Mouse (Mus musculus) limb, embryonic 10.5 days (tissue): ENCODE data around the gene Gm20708. TPM values are rescaled to one million over a fixed set of nuclear protein-coding genes. Genes with fewer than 3 reads are reported as not detected.
A peak's percentile ranks its signal among the peaks of the same experiment; 100 is the strongest.

ENCODE experiments used
- DNase-seq: peaks from one replicate; pipeline ENCODE4 v3.0.0-alpha.2; 2017; ENCODE audit warnings: low spot score
- H3K27ac ChIP-seq: fragments of 300-500 bp; sonication (generic); 2 replicates; pipeline ENCODE4 v1.5.1; 2016; ENCODE audit warnings: mild to moderate bottlenecking
- H3K27me3 ChIP-seq: fragments of 300-500 bp; sonication (generic); 2 replicates; pipeline ENCODE4 v1.6.1; 2016; ENCODE audit warnings: low read depth, mild to moderate bottlenecking; ENCODE audit not compliant: poor library complexity, severe bottlenecking
- H3K36me3 ChIP-seq: fragments of 300-500 bp; sonication (generic); 2 replicates; pipeline ENCODE4 v1.6.1; 2016; ENCODE audit warnings: mild to moderate bottlenecking, moderate library complexity
- H3K4me1 ChIP-seq: fragments of 300-500 bp; sonication (generic); 2 replicates; pipeline ENCODE4 v1.6.1; 2016
- H3K4me3 ChIP-seq: fragments of 300-500 bp; sonication (generic); 2 replicates; pipeline ENCODE4 v1.5.1; 2016; ENCODE audit warnings: mild to moderate bottlenecking, moderate library complexity
- H3K9me3 ChIP-seq: fragments of 300-500 bp; sonication (generic); replicated peaks from 2 replicates; pipeline ENCODE4 v1.6.1; 2016; ENCODE audit warnings: mild to moderate bottlenecking
- WGBS: fragments of 180-500 bp; shearing (Covaris S2); methylation state at CpG from one replicate; pipeline ENCODE4 v1.1.7; 2016; 5-methylcytosine and 5-hydroxymethylcytosine counted together
- polyA plus RNA-seq: library from polyadenylated mRNA; unstranded; fragments of >200 nt; fragmentation: Nextera tagmentation; extraction: Ambion mirVana; gene quantifications from 2 replicates; pipeline ENCODE4 v1.2.1, GENCODE M21; 2016

Gene Gm20708
- polyA plus RNA-seq, 1 experiment from 2014 or later = 0.23 TPM

DNA sequence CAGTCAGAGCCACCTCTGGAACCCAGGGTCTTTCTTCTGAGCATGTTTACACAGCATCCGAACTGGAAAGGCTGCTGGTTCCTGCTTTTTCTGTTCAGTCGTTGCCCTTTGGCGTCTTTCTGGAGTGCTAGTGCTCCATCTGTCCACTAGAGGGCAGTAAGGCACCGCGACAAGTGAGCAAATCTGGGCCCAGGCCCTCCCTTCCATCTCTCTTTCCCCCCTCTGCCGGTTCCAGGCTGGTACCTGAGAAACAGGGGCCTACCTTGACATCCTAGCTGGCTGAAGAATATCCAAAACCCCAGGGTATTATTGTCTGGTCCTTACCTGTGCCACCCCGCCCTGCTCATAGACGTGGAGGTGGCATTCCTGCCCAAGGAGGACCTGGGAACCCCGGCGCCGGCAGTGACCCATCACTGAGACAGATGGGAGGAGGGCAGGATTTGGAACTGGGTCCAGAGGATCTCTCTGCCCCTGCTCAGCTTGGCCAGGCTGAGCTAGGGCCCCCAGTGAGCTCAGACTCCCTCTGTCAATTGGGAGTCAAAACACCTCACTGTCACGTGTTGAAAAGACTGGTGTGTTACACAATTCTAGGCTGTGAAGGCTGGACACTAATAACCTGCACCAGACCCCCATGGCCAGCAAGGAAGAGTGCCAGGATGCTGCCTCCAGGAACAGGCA is 61.4 kb downstream of the Gm20708 start:
- Histone ChIP-seq H3K27ac (0 out of 2 replicates have a peak overlapping the region, but pooled peaks have one; percentile 19), H3K27me3 (peaks cover 25% of the 10 kb centered on the region), H3K9me3 (no peaks in the 10 kb centered on the region), H3K4me3 (no peak overlapping the region), H3K4me1 (peaks cover 44% of the 10 kb centered on the region), H3K36me3 (no peaks in the 10 kb centered on the region)
- 36% methylated on average over 12 of the region's 12 CpGs for WGBS
- peak; percentile 82 for DNase-seq

- Histone ChIP-seq H3K36me3 (no peaks in the 10 kb centered on the region), H3K9me3 (no peaks in the 10 kb centered on the region), H3K27me3 (peaks cover 20% of the 10 kb centered on the region), H3K27ac (no peak overlapping the region), H3K4me3 (no peak overlapping the region), H3K4me1 (peaks cover 44% of the 10 kb centered on the region)
- WGBS = 76% methylated on average over 5 of the region's 5 CpGs
- no peak for DNase-seq
These were observed 61.9 kb downstream of the Gm20708 start for GRCm38 (mm10) chr11:117871376-117871775.

DNA sequence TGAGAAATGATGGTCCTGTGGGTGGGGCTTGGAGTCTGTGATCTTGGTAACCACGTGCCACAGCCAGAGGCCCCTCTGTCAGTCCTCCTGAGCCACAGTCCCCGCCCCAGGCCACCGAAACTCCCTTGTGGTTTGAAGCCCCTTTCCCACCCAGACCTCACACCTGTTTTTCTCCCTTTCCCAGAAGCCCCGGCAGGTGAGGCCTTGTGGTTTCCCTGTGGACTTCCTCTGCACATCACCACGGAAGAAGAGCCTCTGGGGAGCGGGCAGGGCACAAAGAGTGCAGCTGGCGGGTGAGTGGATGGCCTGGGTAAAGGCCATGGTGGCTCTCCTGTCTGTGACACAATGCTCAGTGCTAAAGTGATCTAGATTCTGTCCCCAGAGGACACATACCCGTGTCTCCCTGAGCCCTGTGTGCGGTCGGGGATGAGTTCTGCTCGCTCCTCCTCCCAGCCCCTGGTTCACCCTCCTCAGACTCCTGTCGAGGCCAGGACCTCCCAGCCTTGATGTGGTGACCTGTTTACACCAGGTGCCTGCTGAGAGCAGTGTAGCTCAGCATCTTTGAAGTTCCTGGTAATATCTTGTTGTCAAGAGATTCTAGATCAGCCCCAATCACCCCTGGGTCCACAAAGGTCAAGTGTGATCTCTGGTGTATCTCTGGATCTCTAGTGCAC is 62.6 kb downstream of the Gm20708 start:
- no peak for DNase-seq
- H3K9me3 ChIP-seq = no peaks in the 10 kb centered on the region
- peak overlapping the region; percentile 79; the same call in 1 of the 2 replicates for H3K4me3 ChIP-seq
- 65% methylated on average over 12 of the region's 12 CpGs for WGBS
- peaks cover 44% of the 10 kb centered on the region for H3K4me1 ChIP-seq
- no peaks in the 10 kb centered on the region for H3K36me3 ChIP-seq
- peaks cover 19% of the 10 kb centered on the region for H3K27me3 ChIP-seq
- H3K27ac ChIP-seq = no peak overlapping the region

- H3K27ac ChIP-seq = peak within 1 kb of the TSS; percentile 89
- peaks cover 16% of the 10 kb centered on the region for H3K27me3 ChIP-seq
- 2% methylated on average over 51 of the region's 51 CpGs for WGBS
- no peaks in the 10 kb centered on the region for H3K9me3 ChIP-seq
- H3K4me3 ChIP-seq = peak within 1 kb of the TSS; percentile 79
- DNase-seq = peak; percentile 85
- no peaks in the 10 kb centered on the region for H3K36me3 ChIP-seq
- H3K4me1 ChIP-seq = peaks cover 49% of the 10 kb centered on the region
These were observed 63.6 kb downstream of the Gm20708 start, which contains the start of gene Tha1 for GRCm38 (mm10) chr11:117872861-117873608. TSS of gene Tha1 (minus strand) at chr11:117873481.

- 63% methylated on average over 4 of the region's 4 CpGs for WGBS
- Histone ChIP-seq H3K27ac (no peak overlapping the region), H3K36me3 (no peaks in the 10 kb centered on the region), H3K4me3 (no peak overlapping the region), H3K4me1 (peaks cover 60% of the 10 kb centered on the region), H3K9me3 (no peaks in the 10 kb centered on the region), H3K27me3 (peaks cover 11% of the 10 kb centered on the region)
- DNase-seq = no peak
These were observed 65.0 kb downstream of the Gm20708 start for GRCm38 (mm10) chr11:117874419-117874818.

DNA sequence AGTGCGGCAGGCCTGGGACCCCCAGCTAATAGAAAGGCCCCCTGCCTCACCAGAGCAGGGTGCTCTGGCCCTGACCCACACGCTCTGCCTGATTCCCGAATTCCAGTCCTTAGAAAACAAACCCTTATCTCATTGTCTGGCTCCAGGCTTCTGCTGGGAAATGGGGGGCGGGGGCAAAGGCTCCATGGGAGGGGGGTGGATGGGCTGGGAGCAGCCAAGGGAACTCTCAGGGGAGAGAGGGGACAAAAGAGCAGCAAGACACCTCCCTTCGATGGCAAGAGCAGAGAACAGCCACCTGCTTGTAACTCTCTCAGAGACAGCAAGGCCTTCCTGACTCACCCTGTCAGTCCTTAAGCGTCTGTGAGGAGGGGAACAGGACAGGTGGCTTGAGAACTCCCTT is 66.2 kb downstream of the Gm20708 start:
- 42% methylated on average over 6 of the region's 6 CpGs for WGBS
- Histone ChIP-seq H3K36me3 (no peaks in the 10 kb centered on the region), H3K27ac (0 out of 2 replicates have a peak overlapping the region, but pooled peaks have one; percentile 16)

DNA sequence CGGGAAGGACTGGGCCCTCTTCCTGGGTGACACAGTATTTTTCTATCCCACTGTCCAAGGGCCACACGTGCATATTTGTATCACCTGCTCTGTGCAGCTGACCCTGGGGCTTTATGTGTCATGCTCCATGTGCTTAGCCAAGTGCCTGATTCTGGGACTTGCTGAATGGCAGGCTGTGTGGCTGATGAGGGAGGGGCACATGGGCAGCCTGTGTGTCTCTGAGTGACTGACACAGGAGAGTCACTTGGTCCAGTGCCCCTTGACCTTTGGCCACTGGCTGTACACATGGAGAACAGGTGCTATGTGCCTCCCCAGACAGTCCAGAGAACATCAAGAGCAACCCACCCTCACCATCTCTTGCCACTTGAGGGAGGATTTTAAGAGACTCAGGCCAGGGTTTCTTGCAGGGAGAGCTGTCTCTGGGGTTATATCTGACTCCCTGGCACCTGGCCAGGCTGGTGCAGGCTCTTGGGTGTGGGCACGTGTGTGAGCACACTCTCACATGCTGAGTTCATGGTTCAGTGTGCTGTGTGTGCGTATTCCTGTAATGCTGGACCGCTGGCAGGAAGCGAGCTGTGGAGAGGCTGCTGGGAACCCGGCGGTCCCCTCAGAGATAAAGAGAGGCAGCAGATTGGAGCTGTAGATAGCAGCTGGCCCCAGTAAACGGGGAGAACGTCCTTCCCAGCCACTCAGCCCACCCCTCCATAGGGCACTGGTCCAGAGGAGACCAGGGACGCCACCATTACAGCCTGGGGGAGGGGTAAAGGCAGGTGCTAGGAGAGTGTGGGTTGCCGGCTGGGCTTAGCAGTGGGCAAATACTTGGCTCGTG is 68.7 kb downstream of the Gm20708 start:
- Histone ChIP-seq H3K4me1 (peaks cover 42% of the 10 kb centered on the region), H3K9me3 (no peaks in the 10 kb centered on the region), H3K27me3 (peaks cover 6% of the 10 kb centered on the region; the same call in 1 of the 2 replicates), H3K4me3 (no peak overlapping the region), H3K36me3 (no peaks in the 10 kb centered on the region), H3K27ac (peak overlapping the region; percentile 57)
- no peak for DNase-seq
- 43% methylated on average over 13 of the region's 13 CpGs for WGBS

More for the DNA sequence above, 66.2 kb downstream of the Gm20708 start:
- Histone ChIP-seq H3K27me3 (peaks cover 10% of the 10 kb centered on the region; the same call in 1 of the 2 replicates), H3K9me3 (no peaks in the 10 kb centered on the region), H3K4me3 (no peak overlapping the region), H3K4me1 (peaks cover 53% of the 10 kb centered on the region)
- no peak for DNase-seq

DNA sequence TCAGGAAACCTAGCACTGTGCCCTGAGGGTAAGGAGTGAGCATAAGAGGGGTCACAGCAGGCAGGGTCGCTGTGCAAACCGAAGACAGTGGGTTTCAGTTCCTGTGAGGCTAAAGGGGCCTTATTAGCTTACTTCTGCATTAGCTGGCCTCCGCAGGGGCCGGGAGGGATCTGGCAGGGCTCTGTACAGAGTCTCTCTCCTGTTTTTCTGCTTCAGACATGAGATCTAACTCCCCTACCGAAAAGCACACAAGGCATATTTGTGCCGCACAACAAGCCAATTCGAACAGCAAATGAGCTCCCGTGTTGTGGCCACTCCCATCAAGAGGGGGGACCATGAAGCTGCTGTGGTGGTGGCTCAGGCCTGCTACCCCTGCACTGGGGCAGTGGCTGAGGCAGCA is 69.4 kb downstream of the Gm20708 start:
- Histone ChIP-seq H3K27me3 (peaks cover 13% of the 10 kb centered on the region; the same call in 1 of the 2 replicates), H3K4me3 (no peak overlapping the region), H3K4me1 (peaks cover 40% of the 10 kb centered on the region), H3K27ac (peak overlapping the region; percentile 57), H3K36me3 (no peaks in the 10 kb centered on the region), H3K9me3 (no peaks in the 10 kb centered on the region)
- DNase-seq = no peak
- WGBS = 43% methylated on average over 8 of the region's 8 CpGs

- peaks cover 16% of the 10 kb centered on the region; the same call in 1 of the 2 replicates for H3K27me3 ChIP-seq
- WGBS = 82% methylated on average over 6 of the region's 6 CpGs
- no peaks in the 10 kb centered on the region for H3K36me3 ChIP-seq
- DNase-seq = no peak
- no peaks in the 10 kb centered on the region for H3K9me3 ChIP-seq
- H3K27ac ChIP-seq = no peak overlapping the region
- H3K4me3 ChIP-seq = no peak overlapping the region
- H3K4me1 ChIP-seq = peaks cover 37% of the 10 kb centered on the region
These were observed 70.2 kb downstream of the Gm20708 start for GRCm38 (mm10) chr11:117879676-117880075.

DNA sequence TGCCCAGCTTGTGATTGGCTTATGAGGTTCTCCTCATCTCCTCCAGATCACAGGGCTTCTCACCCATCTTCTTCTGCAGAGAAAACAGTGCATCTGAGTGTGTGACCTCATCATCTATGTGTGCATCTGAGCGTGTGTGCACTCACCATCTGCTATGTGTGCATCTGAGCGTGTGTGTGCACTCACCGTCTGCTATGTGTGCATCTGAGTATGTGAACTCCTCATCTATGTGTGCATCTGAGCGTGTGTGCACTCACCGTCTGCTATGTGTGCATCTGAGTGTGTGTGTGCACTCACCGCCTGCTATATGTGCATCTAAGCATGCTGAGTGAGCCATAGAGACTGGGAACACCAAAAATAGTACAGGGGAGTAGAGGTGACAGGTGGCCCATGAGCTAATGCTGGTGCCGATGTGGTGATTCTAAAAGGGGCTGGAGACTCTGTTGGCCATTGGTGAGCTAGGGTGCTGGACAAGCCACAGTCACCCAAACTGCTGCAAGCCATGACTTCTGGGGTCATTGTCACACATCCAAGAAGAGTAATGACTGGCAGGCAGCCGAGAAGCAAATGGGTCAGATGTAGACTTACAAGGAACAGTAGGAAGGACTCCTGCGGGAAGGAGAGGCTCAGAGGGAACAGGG is 71.0 kb downstream of the Gm20708 start:
- H3K27ac ChIP-seq = no peak overlapping the region
- H3K27me3 ChIP-seq = peaks cover 23% of the 10 kb centered on the region; the same call in 1 of the 2 replicates
- H3K9me3 ChIP-seq = no peaks in the 10 kb centered on the region
- H3K4me1 ChIP-seq = peaks cover 37% of the 10 kb centered on the region
- WGBS = 93% methylated on average over 9 of the region's 9 CpGs
- no peak overlapping the region for H3K4me3 ChIP-seq
- H3K36me3 ChIP-seq = no peaks in the 10 kb centered on the region
- DNase-seq = no peak

DNA sequence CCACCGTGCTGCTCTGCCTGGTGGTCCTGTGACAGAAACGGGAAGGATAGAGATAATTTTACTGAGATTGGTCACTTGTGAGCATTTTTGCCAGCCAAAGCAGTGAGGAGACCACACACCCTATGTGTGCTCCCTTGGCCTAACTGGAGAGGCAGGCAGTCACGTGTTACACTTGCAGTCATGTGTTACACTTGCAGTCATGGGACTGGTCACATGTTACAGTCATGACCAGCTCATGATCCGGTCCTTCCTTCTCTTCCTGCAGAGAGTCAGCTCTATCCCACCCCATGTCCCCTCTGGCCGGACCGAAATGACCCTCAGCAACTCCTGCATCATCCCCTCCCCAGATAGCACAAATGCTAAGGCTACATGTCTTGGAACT is 71.5 kb downstream of the Gm20708 start:
- H3K4me1 ChIP-seq = peaks cover 41% of the 10 kb centered on the region
- DNase-seq = no peak
- no peaks in the 10 kb centered on the region for H3K36me3 ChIP-seq
- 90% methylated on average over 6 of the region's 6 CpGs for WGBS
- peaks cover 27% of the 10 kb centered on the region; the same call in 1 of the 2 replicates for H3K27me3 ChIP-seq
- no peak overlapping the region for H3K4me3 ChIP-seq
- no peaks in the 10 kb centered on the region for H3K9me3 ChIP-seq
- 0 out of 2 replicates have a peak overlapping the region, but pooled peaks have one; percentile 4 for H3K27ac ChIP-seq

GRCm38 (mm10) chr11:117881787-117882186 is 72.3 kb downstream of the Gm20708 start:
- Histone ChIP-seq H3K4me3 (no peak overlapping the region), H3K36me3 (no peaks in the 10 kb centered on the region), H3K27ac (peak overlapping the region; percentile 4; the same call in 1 of the 2 replicates), H3K27me3 (peaks cover 34% of the 10 kb centered on the region), H3K4me1 (peaks cover 46% of the 10 kb centered on the region), H3K9me3 (no peaks in the 10 kb centered on the region)
- 12% methylated on average over 8 of the region's 8 CpGs for WGBS
- no peak for DNase-seq
